Comparison of ENCODE assay signal across 34 mouse cellular contexts in the genomic region with DNA sequence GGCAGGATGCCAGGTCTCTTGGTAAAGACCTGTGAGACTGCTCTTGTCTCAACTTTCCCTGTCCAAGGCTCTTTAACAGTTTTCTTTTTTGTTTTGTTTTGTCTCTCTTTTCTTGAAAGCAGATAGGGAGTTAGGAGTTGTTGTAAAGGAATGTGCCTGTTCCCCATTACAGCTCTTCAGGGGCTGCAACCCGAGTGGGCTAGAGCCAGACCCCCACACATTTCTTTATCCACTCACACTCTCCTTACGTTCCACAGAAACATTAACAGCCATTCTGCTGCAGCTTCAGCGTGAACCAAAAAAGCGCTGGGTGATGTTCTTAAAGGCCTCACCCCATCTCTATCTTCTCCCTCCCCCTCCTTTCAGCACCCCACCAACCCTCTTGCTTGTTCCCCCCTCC.
A peak's percentile ranks its signal among the peaks of the same experiment; 100 is the strongest.
DNase-seq lines count a peak whose midpoint lies in the region; ATAC-seq lines count a peak whose summit lies in the region.
"Had no signal": no experiment of that assay in that cellular context is flagged by ENCODE, and none has a peak within 500 bp of the region (broad histone marks: within the 10 kb centered on the region; RNA-seq: fewer than 3 reads in every experiment).

No protein-coding gene starts in this region.

- no peak for DNase-seq in hindbrain, embryonic 11.5 days (ENCODE audit: low spot score)
- DNase-seq in embryonic facial prominence, embryonic 11.5 days (ENCODE audit: low spot score), result peak; percentile 4
- DNase-seq in layer of hippocampus, postnatal 25 days (ENCODE audit: extremely low spot score in 1 of 2, low spot score in 1 of 2), result no peak
- no peak for DNase-seq in adrenal gland, adult 18-20 months (ENCODE audit: low spot score in 2 of 2)
- DNase-seq: adrenal gland, adult 2 months; adrenal gland, postnatal 36 days; B cell, adult 2 months; cerebellum, adult 9-11 months; gastrocnemius, postnatal 25 days; heart, adult 11 months; heart, postnatal 4 days; kidney, adult 11 months; liver, embryonic 13.5 days; lung, adult 18-20 months; lung, postnatal 4 days; right cerebral cortex, adult 18-20 months; spleen, adult 18-20 months; thymus, postnatal 4 days had no signal

- H3K4me3 ChIP-seq in hindbrain, embryonic 12.5 days, result no peak overlapping the region
- H3K4me3 ChIP-seq in hindbrain, embryonic 11.5 days (ENCODE audit: low read depth, low read length), result no peak overlapping the region
- no peak overlapping the region for H3K4me3 ChIP-seq in embryonic facial prominence, embryonic 11.5 days (ENCODE audit: low read depth, low read length)
- H3K4me3 ChIP-seq in embryonic facial prominence, embryonic 13.5 days, result no peak overlapping the region
- no peak overlapping the region for H3K4me3 ChIP-seq in limb, embryonic 12.5 days (replicated peaks)
- H3K4me3 ChIP-seq: forebrain, embryonic 10.5 days; heart, embryonic 12.5 days; hindbrain, embryonic 15.5 days; kidney, embryonic 15.5 days; limb, embryonic 15.5 days; liver, embryonic 13.5 days; megakaryocyte, embryonic 14.5 days; midbrain, embryonic 12.5 days; myocyte; neural tube, embryonic 12.5 days had no signal

- no peaks in the 10 kb centered on the region for H3K4me1 ChIP-seq in hindbrain, embryonic 12.5 days
- no peaks in the 10 kb centered on the region for H3K4me1 ChIP-seq in hindbrain, embryonic 11.5 days (replicated peaks; ENCODE audit: control insufficient read depth, insufficient read depth, low read length)
- H3K4me1 ChIP-seq in embryonic facial prominence, embryonic 11.5 days (ENCODE audit: control insufficient read depth, insufficient read depth, low read length), result no peaks in the 10 kb centered on the region
- H3K4me1 ChIP-seq in embryonic facial prominence, embryonic 13.5 days, result peaks cover 14% of the 10 kb centered on the region
- H3K4me1 ChIP-seq in limb, embryonic 12.5 days (replicated peaks), result peaks cover 15% of the 10 kb centered on the region
- H3K4me1 ChIP-seq: forebrain, embryonic 10.5 days; heart, embryonic 12.5 days; hindbrain, embryonic 15.5 days; kidney, embryonic 15.5 days; liver, embryonic 13.5 days; megakaryocyte, embryonic 14.5 days; midbrain, embryonic 12.5 days; neural tube, embryonic 12.5 days had no signal

- H3K9ac ChIP-seq in hindbrain, embryonic 12.5 days, result no peak overlapping the region
- H3K9ac ChIP-seq in hindbrain, embryonic 11.5 days (ENCODE audit: low read depth, low read length), result no peak overlapping the region
- no peak overlapping the region for H3K9ac ChIP-seq in embryonic facial prominence, embryonic 11.5 days (replicated peaks; ENCODE audit: low read length)
- no peak overlapping the region for H3K9ac ChIP-seq in embryonic facial prominence, embryonic 13.5 days
- no peak overlapping the region for H3K9ac ChIP-seq in limb, embryonic 12.5 days (replicated peaks)
- H3K9ac ChIP-seq: heart, embryonic 12.5 days; hindbrain, embryonic 15.5 days; kidney, embryonic 15.5 days; limb, embryonic 15.5 days; liver, embryonic 13.5 days; midbrain, embryonic 12.5 days; neural tube, embryonic 12.5 days had no signal

- H3K27me3 ChIP-seq in hindbrain, embryonic 12.5 days, result no peaks in the 10 kb centered on the region
- no peaks in the 10 kb centered on the region for H3K27me3 ChIP-seq in hindbrain, embryonic 11.5 days (ENCODE audit: control insufficient read depth, insufficient read depth, low read length)
- H3K27me3 ChIP-seq in embryonic facial prominence, embryonic 11.5 days (ENCODE audit: control insufficient read depth, insufficient read depth, low read length), result no peaks in the 10 kb centered on the region
- H3K27me3 ChIP-seq in embryonic facial prominence, embryonic 13.5 days, result no peaks in the 10 kb centered on the region
- H3K27me3 ChIP-seq in limb, embryonic 12.5 days, result no peaks in the 10 kb centered on the region
- H3K27me3 ChIP-seq: hindbrain, embryonic 15.5 days; kidney, embryonic 15.5 days; limb, embryonic 15.5 days; liver, embryonic 13.5 days; megakaryocyte, embryonic 14.5 days; midbrain, embryonic 12.5 days; neural tube, embryonic 12.5 days had no signal

- no peaks in the 10 kb centered on the region for H3K36me3 ChIP-seq in hindbrain, embryonic 12.5 days
- H3K36me3 ChIP-seq in hindbrain, embryonic 11.5 days (ENCODE audit: control insufficient read depth, insufficient read depth, low read length), result no peaks in the 10 kb centered on the region
- H3K36me3 ChIP-seq in embryonic facial prominence, embryonic 11.5 days (replicated peaks; ENCODE audit: control insufficient read depth, insufficient read depth, low read depth, low read length), result no peaks in the 10 kb centered on the region
- no peaks in the 10 kb centered on the region for H3K36me3 ChIP-seq in embryonic facial prominence, embryonic 13.5 days
- no peaks in the 10 kb centered on the region for H3K36me3 ChIP-seq in limb, embryonic 12.5 days
- H3K36me3 ChIP-seq: forebrain, embryonic 10.5 days; heart, embryonic 12.5 days; hindbrain, embryonic 15.5 days; kidney, embryonic 15.5 days; limb, embryonic 15.5 days; liver, embryonic 13.5 days; midbrain, embryonic 12.5 days; neural tube, embryonic 12.5 days had no signal

- H3K27ac ChIP-seq in hindbrain, embryonic 12.5 days, result peak overlapping the region; percentile 23; the same call in 1 of the 2 replicates
- no peak overlapping the region for H3K27ac ChIP-seq in hindbrain, embryonic 11.5 days (ENCODE audit: low read depth, low read length)
- 0 out of 2 replicates have a peak overlapping the region, but pooled peaks have one; percentile 20 for H3K27ac ChIP-seq in embryonic facial prominence, embryonic 11.5 days (replicated peaks; ENCODE audit: low read depth, low read length)
- H3K27ac ChIP-seq in embryonic facial prominence, embryonic 13.5 days, result peak overlapping the region; percentile 74
- peak overlapping the region; percentile 75 for H3K27ac ChIP-seq in limb, embryonic 12.5 days
- H3K27ac ChIP-seq: forebrain, embryonic 10.5 days; hindbrain, embryonic 15.5 days; kidney, embryonic 15.5 days; limb, embryonic 15.5 days; liver, embryonic 13.5 days; midbrain, embryonic 12.5 days; neural tube, embryonic 12.5 days; stomach, postnatal 0 days had no signal

- WGBS in hindbrain, embryonic 12.5 days, result 72% methylated on average over 4 of the region's 4 CpGs
- 69% methylated on average over 4 of the region's 4 CpGs for WGBS in hindbrain, embryonic 11.5 days
- 55% methylated on average over 4 of the region's 4 CpGs for WGBS in embryonic facial prominence, embryonic 11.5 days
- WGBS in embryonic facial prominence, embryonic 13.5 days, result 39% methylated on average over 4 of the region's 4 CpGs
- WGBS in limb, embryonic 12.5 days, result 41% methylated on average over 4 of the region's 4 CpGs

- ATAC-seq in hindbrain, embryonic 12.5 days (ENCODE audit: low FRiP score), result no peak
- no peak for ATAC-seq in hindbrain, embryonic 11.5 days (ENCODE audit: low FRiP score)
- no peak for ATAC-seq in embryonic facial prominence, embryonic 11.5 days (replicated peaks; ENCODE audit: insufficient number of reproducible peaks, low FRiP score, low TSS enrichment, low read depth)
- no peak for ATAC-seq in embryonic facial prominence, embryonic 13.5 days (ENCODE audit: insufficient number of reproducible peaks, insufficient read depth, low FRiP score, low TSS enrichment, low read depth)
- no peak for ATAC-seq in limb, embryonic 12.5 days (ENCODE audit: insufficient number of reproducible peaks, insufficient read depth, low FRiP score, low TSS enrichment, low read depth)
- ATAC-seq: forebrain, embryonic 16.5 days; inflammation-experienced regulatory T-cells, adult 6 months; lung, postnatal 0 days had no signal

- no peak overlapping the region for H3K4me2 ChIP-seq in hindbrain, embryonic 12.5 days (replicated peaks)
- no peak overlapping the region for H3K4me2 ChIP-seq in hindbrain, embryonic 11.5 days (replicated peaks; ENCODE audit: low read depth, low read length)
- H3K4me2 ChIP-seq in embryonic facial prominence, embryonic 11.5 days (ENCODE audit: low read depth, low read length), result no peak overlapping the region
- H3K4me2 ChIP-seq in embryonic facial prominence, embryonic 13.5 days, result no peak overlapping the region
- H3K4me2 ChIP-seq in limb, embryonic 12.5 days, result no peak overlapping the region
- H3K4me2 ChIP-seq: heart, embryonic 12.5 days; hindbrain, embryonic 15.5 days; kidney, embryonic 15.5 days; limb, embryonic 15.5 days; liver, embryonic 13.5 days; midbrain, embryonic 12.5 days; neural tube, embryonic 12.5 days had no signal

- H3K9me3 ChIP-seq in hindbrain, embryonic 12.5 days (replicated peaks), result no peaks in the 10 kb centered on the region
- no peaks in the 10 kb centered on the region for H3K9me3 ChIP-seq in hindbrain, embryonic 11.5 days (ENCODE audit: control insufficient read depth, low read length)
- no peaks in the 10 kb centered on the region for H3K9me3 ChIP-seq in embryonic facial prominence, embryonic 11.5 days (replicated peaks; ENCODE audit: control insufficient read depth, low read length)
- H3K9me3 ChIP-seq in embryonic facial prominence, embryonic 13.5 days, result no peaks in the 10 kb centered on the region
- H3K9me3 ChIP-seq in limb, embryonic 12.5 days, result no peaks in the 10 kb centered on the region
- H3K9me3 ChIP-seq: forebrain, embryonic 10.5 days; heart, embryonic 12.5 days; hindbrain, embryonic 15.5 days; kidney, embryonic 15.5 days; limb, embryonic 15.5 days; liver, embryonic 13.5 days; megakaryocyte, embryonic 14.5 days; midbrain, embryonic 12.5 days; neural tube, embryonic 12.5 days had no signal
